Comparison of ENCODE assay signal across 9 mouse cellular contexts in genomic region chr11:58092541-58092940, GRCm38 (mm10). TPM values are rescaled to one million over a fixed set of nuclear protein-coding genes. Genes with fewer than 3 reads are reported as not detected.
DNase-seq lines count a peak whose midpoint lies in the region; ATAC-seq and TF ChIP-seq lines count a peak whose summit lies in the region.
"Had no signal": no experiment of that assay in that cellular context is flagged by ENCODE, and none has a peak within 500 bp of the region (broad histone marks: within the 10 kb centered on the region; RNA-seq: fewer than 3 reads in every experiment).

No protein-coding gene starts in this region.

- no peak for TF ChIP-seq CTCF in lung, postnatal 0 days (IDR thresholded peaks at IDR 0.05)

- H3K4me3 ChIP-seq in hindbrain, embryonic 12.5 days, result no peak overlapping the region
- no peak overlapping the region for H3K4me3 ChIP-seq in hindbrain, embryonic 11.5 days (ENCODE audit: low read depth, low read length)
- peak overlapping the region; percentile 60 for H3K4me3 ChIP-seq in brown adipose tissue, adult 24 weeks (ENCODE audit: insufficient read depth, low read depth, low read length)
- peak overlapping the region; percentile 27 for H3K4me3 ChIP-seq in lung, postnatal 0 days (ENCODE audit: low read depth, low read length)

- no peak for TF ChIP-seq EP300 in lung, postnatal 0 days (IDR thresholded peaks at IDR 0.05)

- no peak overlapping the region for H3K9ac ChIP-seq in hindbrain, embryonic 12.5 days
- H3K9ac ChIP-seq in hindbrain, embryonic 11.5 days (ENCODE audit: low read depth, low read length), result no peak overlapping the region
- no peak overlapping the region for H3K9ac ChIP-seq in lung, postnatal 0 days (replicated peaks; ENCODE audit: low read depth)

- H3K36me3 ChIP-seq in hindbrain, embryonic 12.5 days, result no peaks in the 10 kb centered on the region
- H3K36me3 ChIP-seq in hindbrain, embryonic 11.5 days (ENCODE audit: control insufficient read depth, insufficient read depth, low read length), result no peaks in the 10 kb centered on the region
- no peaks in the 10 kb centered on the region for H3K36me3 ChIP-seq in lung, postnatal 0 days (ENCODE audit: insufficient read depth, low read length)

- WGBS in hindbrain, embryonic 12.5 days, result 57% methylated on average over 4 of the region's 4 CpGs
- 47% methylated on average over 4 of the region's 4 CpGs for WGBS in hindbrain, embryonic 11.5 days
- 38% methylated on average over 4 of the region's 4 CpGs for WGBS in lung, postnatal 0 days

- DNase-seq in hindbrain, embryonic 11.5 days (ENCODE audit: low spot score), result no peak
- DNase-seq in heart, postnatal 10 days, result peak; percentile 12 to 28
- DNase-seq in lung, postnatal 0 days (ENCODE audit: low spot score), result peak; percentile 17
- DNase-seq in layer of hippocampus, postnatal 10 days (ENCODE audit: low spot score in 2 of 2), result no peak
- DNase-seq in thymus, adult 18-20 months, result no peak
- no peak for DNase-seq in ovary, postnatal 36 days (ENCODE audit: low spot score)
- DNase-seq: right cerebral cortex, postnatal 25 days had no signal

- H3K27ac ChIP-seq in hindbrain, embryonic 12.5 days, result no peak overlapping the region
- no peak overlapping the region for H3K27ac ChIP-seq in hindbrain, embryonic 11.5 days (ENCODE audit: low read depth, low read length)
- H3K27ac ChIP-seq in brown adipose tissue, adult 24 weeks (replicated peaks; ENCODE audit: low read depth, low read length), result no peak overlapping the region
- no peak overlapping the region for H3K27ac ChIP-seq in lung, postnatal 0 days (ENCODE audit: low read length)

- H3K9me3 ChIP-seq in hindbrain, embryonic 12.5 days (replicated peaks), result no peaks in the 10 kb centered on the region
- H3K9me3 ChIP-seq in hindbrain, embryonic 11.5 days (ENCODE audit: control insufficient read depth, low read length), result no peaks in the 10 kb centered on the region
- no peaks in the 10 kb centered on the region for H3K9me3 ChIP-seq in lung, postnatal 0 days (ENCODE audit: low read length)

- H3K27me3 ChIP-seq in hindbrain, embryonic 12.5 days, result peaks cover 18% of the 10 kb centered on the region
- H3K27me3 ChIP-seq in hindbrain, embryonic 11.5 days (ENCODE audit: control insufficient read depth, insufficient read depth, low read length), result no peaks in the 10 kb centered on the region; the same call in 1 of the 2 replicates
- H3K27me3 ChIP-seq in lung, postnatal 0 days (replicated peaks; ENCODE audit: insufficient read depth, low read length), result no peaks in the 10 kb centered on the region

- 0 out of 2 replicates have a peak overlapping the region, but pooled peaks have one; percentile 14 for H3K4me2 ChIP-seq in hindbrain, embryonic 12.5 days (replicated peaks)
- H3K4me2 ChIP-seq in hindbrain, embryonic 11.5 days (replicated peaks; ENCODE audit: low read depth, low read length), result no peak overlapping the region
- peak overlapping the region; percentile 48 for H3K4me2 ChIP-seq in lung, postnatal 0 days (replicated peaks; ENCODE audit: low read depth, low read length)

- intact Hi-C loops in heart, postnatal 10 days (cut with DNase I), result no loop called here

- ATAC-seq in hindbrain, embryonic 12.5 days (ENCODE audit: low FRiP score), result no peak
- no peak for ATAC-seq in hindbrain, embryonic 11.5 days (ENCODE audit: low FRiP score)
- peak; percentile 26; the same call in 1 of the 2 replicates for ATAC-seq in lung, postnatal 0 days

- peaks cover under 1% of the 10 kb centered on the region; the same call in 1 of the 2 replicates for H3K4me1 ChIP-seq in hindbrain, embryonic 12.5 days
- H3K4me1 ChIP-seq in hindbrain, embryonic 11.5 days (replicated peaks; ENCODE audit: control insufficient read depth, insufficient read depth, low read length), result no peaks in the 10 kb centered on the region
- H3K4me1 ChIP-seq in brown adipose tissue, adult 24 weeks (ENCODE audit: control insufficient read depth, insufficient read depth, insufficient read length, low read length), result no peaks in the 10 kb centered on the region
- H3K4me1 ChIP-seq in lung, postnatal 0 days (ENCODE audit: insufficient read depth, low read depth, low read length), result no peaks in the 10 kb centered on the region

RNA-seq across cellular contexts. Expression of gene Gm12248, which starts 0.4 kb away (rescaled TPM):
- polyA plus RNA-seq in hindbrain, embryonic 12.5 days (2016; fragmentation: Nextera tagmentation; extraction: Ambion mirVana), result 0.14 TPM in 1 of 2 replicates, not detected in the other
- not detected in 2 replicates for polyA plus RNA-seq in hindbrain, embryonic 11.5 days (2014; fragmentation: Nextera tagmentation; extraction: Ambion mirVana)
- polyA plus RNA-seq in brown adipose tissue, adult 24 weeks (2012; ENCODE audit: insufficient read depth, insufficient read length, missing spikeins), result not detected in 2 replicates
- total RNA-seq in heart, postnatal 10 days (2021), result not detected
- 0.14 and 0.17 TPM in 2 replicates for polyA plus RNA-seq in lung, postnatal 0 days (2015; fragmentation: Nextera tagmentation; extraction: Ambion mirVana)
- not detected for total RNA-seq in layer of hippocampus, postnatal 10 days (2021)

RNA-seq across cellular contexts. Expression of gene Cnot8, which starts 11.4 kb away (rescaled TPM):
- polyA plus RNA-seq in hindbrain, embryonic 12.5 days (2016; fragmentation: Nextera tagmentation; extraction: Ambion mirVana), result 105 and 109 TPM in 2 replicates
- polyA plus RNA-seq in hindbrain, embryonic 11.5 days (2014; fragmentation: Nextera tagmentation; extraction: Ambion mirVana), result 112 and 116 TPM in 2 replicates
- 36.4 and 42.1 TPM in 2 replicates for polyA plus RNA-seq in brown adipose tissue, adult 24 weeks (2012; ENCODE audit: insufficient read depth, insufficient read length, missing spikeins)
- 10 to 100 TPM; 42.6 to 46.9 TPM for total RNA-seq in heart, postnatal 10 days (2021)
- polyA plus RNA-seq in lung, postnatal 0 days (2015; fragmentation: Nextera tagmentation; extraction: Ambion mirVana), result 71.2 and 71.8 TPM in 2 replicates
- total RNA-seq in layer of hippocampus, postnatal 10 days (2021), result 10 to 100 TPM; 45.9 to 51.1 TPM

Comparison
In these comparisons a context has a peak if more than half of its experiments do, and no peak if none do; other contexts are left out.
1. H3K4me3 ChIP-seq: peak in brown adipose tissue, adult 24 weeks (single experiment) and lung, postnatal 0 days (single experiment); none in hindbrain, embryonic 12.5 days (single experiment) and hindbrain, embryonic 11.5 days (single experiment).
2. DNase-seq: peak in heart, postnatal 10 days (2 of 2) and lung, postnatal 0 days (single experiment); none in hindbrain, embryonic 11.5 days (single experiment), layer of hippocampus, postnatal 10 days (0 of 2), thymus, adult 18-20 months (0 of 2) and ovary, postnatal 36 days (single experiment).